Mouse (Mus musculus) c-Kit-positive CD71-negative TER-119-negative erythroid progenitor cells, embryonic 14.5 days (primary cell): ENCODE results near the gene Adam17.

Experiments
- DNase-seq: peaks from one replicate; pipeline ENCODE4 v3.0.0-alpha.2; 2013; ENCODE audit warnings: low read depth

Adam17 gene

GRCm38 (mm10) chr12:21312201-21312600 is 61.2 kb downstream of the Adam17 start:
- no peak for DNase-seq

GRCm38 (mm10) chr12:21306721-21307120 is 66.7 kb downstream of the Adam17 start:
- no peak for DNase-seq

DNA sequence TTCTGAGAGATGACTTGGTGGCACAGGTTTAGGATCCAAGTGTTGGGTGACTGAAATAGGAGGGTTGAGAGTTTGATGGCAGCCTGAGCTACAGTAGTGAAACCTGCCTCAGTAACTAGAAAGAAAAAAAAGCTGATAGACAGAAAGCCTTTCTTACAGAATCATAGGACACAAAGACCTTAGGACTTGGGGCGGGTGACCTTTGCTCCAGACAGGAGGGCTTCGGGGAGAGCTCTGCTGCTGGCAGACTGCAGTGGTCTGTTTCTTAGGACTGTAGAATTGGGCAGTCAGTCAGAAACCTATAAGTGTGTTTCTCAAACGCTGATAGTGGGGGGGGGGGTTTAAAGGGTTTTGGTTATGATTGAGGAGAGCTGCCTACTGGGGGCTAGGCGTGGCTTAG is 67.7 kb downstream of the Adam17 start:
- DNase-seq = no peak

DNA sequence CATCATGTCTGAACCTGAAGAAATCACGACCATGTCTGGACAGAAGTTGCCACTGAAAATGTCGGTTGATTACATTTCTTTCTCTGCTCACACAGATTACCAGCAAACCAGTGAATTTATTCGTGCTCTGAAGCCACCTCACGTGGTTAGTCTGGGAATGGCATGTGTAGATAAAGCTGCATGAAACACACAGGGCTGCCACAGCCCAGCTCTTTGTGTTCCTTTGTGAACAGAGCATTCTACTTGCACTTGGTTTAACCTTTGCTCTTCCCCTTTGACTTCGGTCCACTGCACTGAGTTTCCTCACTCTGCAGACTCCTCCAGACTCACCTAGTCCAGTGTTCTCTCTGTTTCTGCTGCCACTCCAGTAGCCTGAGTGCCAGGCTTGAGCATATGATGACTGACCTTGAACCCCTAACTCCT is 71.1 kb downstream of the Adam17 start:
- DNase-seq = no peak

DNA sequence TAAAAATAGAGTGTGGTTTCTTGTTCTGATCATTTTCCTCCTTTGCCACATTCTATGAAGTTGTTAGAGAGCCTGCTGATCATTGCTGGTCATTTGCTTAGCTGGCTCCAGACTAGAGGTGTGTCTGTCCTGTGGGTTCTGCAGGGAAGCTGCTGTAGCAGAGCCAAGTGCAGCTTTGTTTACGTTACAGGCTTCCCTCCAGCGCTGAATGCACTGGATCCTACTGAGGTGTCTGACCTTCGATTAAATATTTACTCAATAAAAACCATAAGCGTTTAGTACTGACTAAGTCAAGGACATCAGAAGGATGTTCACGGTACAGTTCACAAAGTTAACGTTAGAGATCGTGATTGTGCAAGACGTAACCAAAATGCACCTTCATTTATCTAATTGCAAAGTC is 71.5 kb downstream of the Adam17 start:
- no peak for DNase-seq

DNA sequence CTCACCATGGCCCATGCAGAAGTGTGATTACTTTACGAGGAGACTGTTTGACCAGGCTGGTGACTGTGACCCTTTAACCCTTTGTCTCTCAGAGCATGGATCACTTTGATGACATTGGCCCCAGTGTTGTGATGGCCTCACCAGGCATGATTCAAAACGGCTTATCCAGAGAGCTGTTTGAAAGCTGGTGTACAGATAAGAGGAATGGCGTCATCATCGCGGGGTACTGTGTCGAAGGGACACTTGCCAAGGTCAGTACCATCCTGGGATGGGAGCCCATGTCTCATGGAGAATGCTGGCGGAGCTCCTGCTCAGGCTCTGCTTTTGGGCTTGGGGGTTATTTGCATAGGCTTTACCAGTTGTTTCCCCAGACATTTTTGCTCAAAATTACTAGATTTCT is 72.1 kb downstream of the Adam17 start:
- no peak for DNase-seq

GRCm38 (mm10) chr12:21298856-21299255 is 74.6 kb downstream of the Adam17 start:
- DNase-seq = no peak

GRCm38 (mm10) chr12:21289651-21290050 is 83.8 kb downstream of the Adam17 start:
- DNase-seq = no peak

- DNase-seq = no peak
Observed at GRCm38 (mm10) chr12:21288716-21289395, 84.6 kb downstream of the Adam17 start.

DNA sequence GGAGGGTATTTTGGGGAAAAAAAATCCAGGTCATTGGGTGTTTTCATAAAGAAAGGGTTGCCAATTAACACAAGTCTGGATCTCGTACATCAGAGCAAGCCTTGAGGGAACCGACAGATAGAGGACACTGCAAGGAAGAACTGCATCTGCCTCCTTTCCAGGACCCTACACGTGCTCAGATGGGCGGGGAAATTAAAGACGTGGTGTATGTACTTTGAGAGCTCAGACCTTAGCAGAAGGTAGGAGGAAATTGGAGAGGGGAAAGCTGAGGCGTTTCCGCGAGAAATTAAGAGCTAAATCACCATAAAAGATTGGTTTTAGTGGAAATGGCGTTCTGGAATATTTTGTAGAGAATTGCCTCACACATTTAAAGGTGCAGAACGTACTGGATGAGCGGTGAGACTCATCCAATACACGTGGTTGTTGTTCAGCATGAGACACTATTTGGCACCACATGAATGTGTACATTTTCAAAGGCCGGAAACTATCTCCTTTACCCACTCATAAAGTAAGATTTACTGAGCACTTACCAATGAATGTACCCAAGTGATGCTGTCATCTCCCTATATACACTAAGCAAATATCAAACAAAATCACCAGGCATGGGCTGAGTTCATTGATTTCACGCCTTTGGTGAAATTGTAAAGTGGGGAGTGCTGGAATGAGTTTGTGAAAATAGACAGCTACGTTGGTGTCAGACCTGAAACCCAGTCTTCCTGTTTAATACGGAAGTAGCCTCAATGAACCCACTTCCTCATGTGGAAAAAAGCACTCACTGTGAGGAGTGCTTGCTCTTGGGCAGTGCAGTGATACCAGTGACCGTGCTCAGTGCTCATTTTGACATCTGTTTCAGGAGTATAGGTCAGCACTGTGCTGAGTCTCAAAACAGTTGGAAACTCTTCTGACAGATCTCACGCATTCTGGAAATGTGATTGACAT is 86.5 kb downstream of the Adam17 start:
- peak; percentile 23 for DNase-seq

DNA sequence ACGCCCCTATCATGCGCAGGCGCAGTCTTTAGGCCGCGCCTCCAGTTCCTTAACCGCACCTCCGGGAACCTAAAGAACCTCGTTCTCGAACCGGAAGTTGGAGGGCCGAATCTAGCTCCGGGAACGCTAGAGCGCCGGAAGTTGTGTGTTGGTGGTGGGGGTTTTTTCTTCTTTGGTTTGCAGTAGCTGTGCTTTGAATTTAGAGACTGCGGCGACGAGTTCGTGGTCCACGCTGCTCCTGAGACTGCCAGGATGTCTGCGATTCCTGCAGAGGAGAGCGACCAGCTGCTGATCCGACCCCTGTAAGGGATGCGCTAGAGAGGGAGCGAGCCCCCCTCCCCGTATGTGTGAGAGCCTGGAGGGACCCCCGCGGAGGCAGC is 87.2 kb downstream of the Adam17 start, which contains the start of gene Itgb1bp1:
Gene Itgb1bp1, minus strand, starts transcription at position 42 of the 380 bp plus-strand sequence.
- DNase-seq = peak; percentile 98

DNA sequence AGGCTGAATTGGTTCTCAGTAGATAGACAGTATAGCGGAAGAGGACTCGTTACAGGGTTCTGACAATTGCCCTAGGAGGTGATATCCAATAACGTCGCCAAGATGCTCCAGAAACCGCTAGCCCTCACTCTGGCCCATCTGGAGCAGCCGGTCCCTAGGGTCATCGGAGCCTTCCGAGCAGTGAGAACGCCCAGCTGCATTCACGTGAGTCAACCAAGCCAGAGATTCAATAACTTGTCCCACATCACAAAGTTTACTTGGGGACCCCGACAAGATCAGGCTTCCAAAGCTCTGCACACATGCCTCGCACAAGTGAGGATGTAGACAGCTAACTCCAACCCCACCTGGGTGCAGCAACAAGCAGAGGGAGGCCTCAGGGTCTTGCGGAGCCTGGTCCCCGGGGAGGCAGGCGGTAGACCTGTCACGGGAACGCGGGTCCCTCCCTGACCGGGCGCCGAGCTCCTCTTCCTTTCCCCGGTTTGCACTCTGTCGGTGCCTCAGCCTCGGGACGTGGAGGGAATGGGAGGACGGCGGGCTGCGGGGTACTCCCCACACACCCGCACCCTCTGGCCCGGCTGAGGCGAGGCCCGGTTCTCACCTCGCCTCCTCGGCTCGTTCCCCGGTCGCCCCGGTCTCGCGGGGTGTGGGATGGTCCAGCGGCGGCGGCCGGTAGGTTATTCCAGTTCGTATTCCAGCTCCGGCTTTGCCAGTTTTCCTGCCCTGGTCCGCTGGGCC is 87.8 kb downstream of the Adam17 start:
- peak; percentile 9 for DNase-seq

DNA sequence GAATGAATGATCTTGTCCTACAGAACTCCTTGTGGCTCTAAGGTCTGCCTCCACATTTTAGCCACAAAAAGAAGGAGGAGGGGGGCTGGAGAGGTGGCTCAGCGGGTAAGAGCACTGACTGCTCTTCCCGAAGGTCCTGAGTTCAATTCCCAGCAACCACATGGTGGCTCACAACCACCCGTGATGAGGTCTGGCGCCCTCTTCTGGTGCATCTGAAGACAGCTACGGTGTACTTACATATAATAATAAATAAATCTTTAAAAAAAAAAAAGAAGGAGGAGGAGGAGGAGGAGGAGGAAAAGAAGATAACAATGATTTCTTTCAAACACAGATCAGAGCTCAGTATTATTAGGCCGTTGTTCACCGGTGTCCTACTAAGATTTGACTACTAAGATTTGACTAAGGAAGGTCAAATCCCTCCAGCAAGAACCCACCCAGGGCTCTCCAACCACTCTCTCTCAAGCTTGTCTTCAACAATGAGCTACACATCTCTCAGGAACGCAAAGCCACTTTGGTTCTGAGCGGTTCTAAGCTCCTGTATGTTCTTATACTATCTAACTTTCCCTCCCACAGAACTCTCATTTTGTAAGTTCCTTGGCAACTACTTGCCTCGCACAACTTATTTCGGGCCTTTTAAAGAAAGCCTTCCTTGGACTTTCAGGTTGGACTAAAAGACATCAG is 88.5 kb downstream of the Adam17 start, which contains the start of gene Cpsf3:
Gene Cpsf3, plus strand, starts transcription at position 631 of the 681 bp plus-strand sequence.
- no peak for DNase-seq

GRCm38 (mm10) chr12:21277352-21277864 is 96.0 kb downstream of the Adam17 start:
- no peak for DNase-seq

DNA sequence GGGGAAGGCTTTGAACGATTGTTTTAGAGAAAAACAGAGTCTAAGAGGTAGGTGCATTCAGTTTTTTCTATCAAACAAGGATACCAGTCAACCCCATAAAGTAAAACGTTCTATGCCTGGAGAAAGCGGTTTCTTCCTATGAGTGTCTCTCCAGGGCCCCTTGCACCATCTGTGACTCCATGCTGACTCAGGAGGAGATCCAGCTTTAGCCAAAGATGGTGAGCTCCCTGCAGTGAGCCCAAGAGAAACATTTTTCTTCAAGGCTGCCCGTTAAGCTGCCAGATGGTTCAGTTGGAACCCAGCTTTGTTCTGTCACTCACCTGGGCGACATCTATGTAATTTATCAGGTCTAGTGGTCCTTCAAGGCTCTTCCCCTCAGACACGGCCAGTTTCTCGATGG is 99.0 kb downstream of the Adam17 start:
- no peak for DNase-seq
